Mouse (Mus musculus) midbrain, embryonic 10.5 days (tissue): ENCODE measurements around the gene Polr2e. TPM values are rescaled to one million over a fixed set of nuclear protein-coding genes. Genes with fewer than 3 reads are reported as not detected.

ENCODE experiments used
- DNase-seq: peaks from one replicate; pipeline ENCODE4 v3.0.0-alpha.2; 2017; ENCODE audit warnings: low spot score
- H3K27ac ChIP-seq: fragments of 300-500 bp; sonication (generic); replicated peaks from 2 replicates; pipeline ENCODE4 v1.5.1; 2016; ENCODE audit warnings: mild to moderate bottlenecking
- H3K27me3 ChIP-seq: fragments of 300-500 bp; sonication (generic); 2 replicates; pipeline ENCODE4 v1.6.1; 2016; ENCODE audit warnings: low read depth, mild to moderate bottlenecking; ENCODE audit not compliant: poor library complexity, severe bottlenecking
- H3K36me3 ChIP-seq: fragments of 300-500 bp; sonication (generic); 2 replicates; pipeline ENCODE4 v1.6.1; 2016; ENCODE audit warnings: mild to moderate bottlenecking, moderate library complexity
- H3K4me1 ChIP-seq: fragments of 300-500 bp; sonication (generic); 2 replicates; pipeline ENCODE4 v1.6.1; 2016
- H3K4me3 ChIP-seq: fragments of 300-500 bp; sonication (generic); 2 replicates; pipeline ENCODE4 v1.5.1; 2016; ENCODE audit warnings: mild to moderate bottlenecking, moderate library complexity
- H3K9me3 ChIP-seq: fragments of 300-500 bp; sonication (generic); replicated peaks from 2 replicates; pipeline ENCODE4 v1.6.1; 2016; ENCODE audit warnings: mild to moderate bottlenecking
- WGBS: fragments of 180-500 bp; shearing (Covaris S2); methylation state at CpG from one replicate; pipeline ENCODE4 v1.1.7; 2016; 5-methylcytosine and 5-hydroxymethylcytosine counted together
- polyA plus RNA-seq: library from polyadenylated mRNA; unstranded; fragments of >200 nt; fragmentation: Nextera tagmentation; extraction: Ambion mirVana; gene quantifications from 2 replicates; pipeline ENCODE4 v1.2.1, GENCODE M21; 2016

Gene Polr2e
- polyA plus RNA-seq, 1 experiment from 2014 or later: 276 TPM

DNA sequence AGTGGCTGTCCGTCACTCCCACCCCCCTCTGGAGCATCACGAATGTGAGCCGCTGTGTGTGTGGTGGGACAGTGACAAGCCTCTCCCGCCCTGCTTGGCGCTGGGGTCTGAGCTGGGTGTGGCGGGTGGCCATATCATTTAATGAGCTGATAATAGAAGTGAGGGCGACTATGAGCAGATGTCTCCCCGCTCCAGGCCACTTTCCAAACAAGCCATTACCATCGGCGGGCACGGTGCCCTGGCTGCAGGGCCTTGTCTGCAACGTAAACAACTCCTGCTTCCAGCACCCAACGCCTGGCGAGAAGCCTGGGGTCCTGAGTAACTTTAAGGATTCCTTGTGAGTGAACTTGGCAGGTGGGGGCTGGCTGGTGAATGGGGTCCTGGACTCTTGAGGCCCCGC lies 41.8 kb downstream of the Polr2e start:
- Histone ChIP-seq H3K9me3 (no peaks in the 10 kb centered on the region), H3K4me3 (peak overlapping the region; percentile 61), H3K27ac (peak overlapping the region; percentile 82), H3K36me3 (peaks cover 12% of the 10 kb centered on the region; the same call in 1 of the 2 replicates), H3K4me1 (peaks cover 37% of the 10 kb centered on the region), H3K27me3 (peaks cover 52% of the 10 kb centered on the region)
- DNase-seq: no peak
- 6% methylated on average over 15 of the region's 15 CpGs for WGBS

DNA sequence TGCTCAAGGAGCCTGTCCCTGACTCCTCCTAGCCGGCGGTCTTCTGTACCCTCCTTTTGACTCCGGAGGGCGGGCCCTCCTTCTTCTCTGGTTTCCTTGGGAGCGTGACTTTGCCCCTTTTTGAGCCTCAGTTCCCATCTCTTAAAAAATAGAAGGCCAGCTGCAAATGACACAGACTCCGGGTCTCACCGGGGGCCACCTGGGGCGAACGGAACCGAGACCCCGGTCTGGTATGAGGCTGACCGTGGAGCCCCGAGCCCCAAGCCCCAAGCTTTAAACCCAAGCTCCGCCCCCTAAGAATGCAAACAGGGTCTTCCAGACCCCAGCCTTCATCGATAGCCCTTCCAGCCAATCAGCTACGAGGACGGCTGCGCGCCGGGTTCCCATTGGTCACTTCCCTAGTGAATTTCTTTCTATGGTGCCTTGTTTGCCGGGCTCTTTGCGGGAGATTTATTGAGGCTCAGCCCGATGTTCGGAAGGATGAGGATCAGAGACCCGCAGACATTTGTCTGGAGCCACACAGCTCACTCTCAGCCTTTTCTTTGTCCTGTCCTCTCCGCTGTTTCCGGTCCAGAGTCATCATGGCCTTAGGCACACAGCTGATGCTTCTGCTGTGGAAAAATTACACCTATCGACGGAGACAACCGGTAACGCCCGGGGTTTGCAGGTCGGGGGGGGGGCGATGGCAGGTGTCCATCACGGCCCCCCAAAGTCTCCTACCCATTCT lies 42.4 kb downstream of the Polr2e start:
- 1% methylated on average over 35 of the region's 35 CpGs for WGBS
- peak; percentile 92 for DNase-seq
- no peaks in the 10 kb centered on the region; the same call in 1 of the 2 replicates for H3K9me3 ChIP-seq
- peaks cover 31% of the 10 kb centered on the region for H3K4me1 ChIP-seq
- peaks cover 45% of the 10 kb centered on the region for H3K27me3 ChIP-seq
- peak overlapping the region; percentile 82 for H3K27ac ChIP-seq
- H3K4me3 ChIP-seq: peak overlapping the region; percentile 61
- H3K36me3 ChIP-seq: peaks cover 17% of the 10 kb centered on the region; the same call in 1 of the 2 replicates

DNA sequence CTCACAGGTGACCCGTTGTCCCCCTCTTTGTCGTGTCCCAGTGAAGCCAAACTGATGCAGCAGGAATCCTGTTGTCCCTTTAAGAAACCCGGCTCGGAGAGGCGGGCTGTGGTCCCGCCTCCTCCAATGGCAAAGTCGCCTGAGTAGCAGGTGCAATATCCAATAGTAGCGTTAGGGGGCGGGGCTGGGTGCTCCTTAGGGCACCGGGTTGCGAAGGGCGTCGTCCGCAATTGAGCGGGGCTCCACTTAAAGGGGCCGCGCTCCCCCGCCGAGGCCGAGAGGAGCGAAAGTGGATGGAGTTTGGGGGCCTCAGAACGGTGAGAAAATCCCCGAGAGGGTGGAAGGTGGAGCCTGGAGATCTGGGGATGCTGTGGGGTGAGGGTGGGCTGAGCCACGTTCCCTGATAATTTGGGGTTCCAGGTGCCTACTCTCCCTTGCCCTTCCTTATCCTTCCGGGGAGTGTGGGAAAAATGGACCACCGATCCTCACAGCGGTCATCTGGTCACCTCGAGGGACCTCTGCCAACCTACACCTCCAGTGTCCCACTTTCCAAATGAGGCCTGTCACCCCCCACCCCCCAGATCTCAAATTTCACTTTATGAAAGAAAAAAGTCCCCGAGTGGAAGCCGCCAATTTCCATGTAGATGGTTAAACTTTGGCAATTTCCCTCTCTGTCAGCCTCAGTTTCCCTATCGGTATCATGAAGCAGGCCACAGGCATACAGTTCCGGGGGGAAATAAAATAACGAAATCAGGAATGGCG lies 43.1 kb downstream of the Polr2e start, which contains the start of gene Abca7:
TSS of gene Abca7 (plus strand) at position 223 of the 762 bp plus-strand sequence.
- peaks cover 23% of the 10 kb centered on the region; the same call in 1 of the 2 replicates for H3K36me3 ChIP-seq
- peaks cover 38% of the 10 kb centered on the region for H3K27me3 ChIP-seq
- peaks cover 6% of the 10 kb centered on the region; the same call in 1 of the 2 replicates for H3K9me3 ChIP-seq
- DNase-seq: peak; percentile 95
- peaks cover 28% of the 10 kb centered on the region for H3K4me1 ChIP-seq
- peak within 1 kb of the TSS; percentile 61 for H3K4me3 ChIP-seq
- H3K27ac ChIP-seq: peak within 1 kb of the TSS; percentile 82
- under 1% methylated on average over 34 of the region's 34 CpGs for WGBS

DNA sequence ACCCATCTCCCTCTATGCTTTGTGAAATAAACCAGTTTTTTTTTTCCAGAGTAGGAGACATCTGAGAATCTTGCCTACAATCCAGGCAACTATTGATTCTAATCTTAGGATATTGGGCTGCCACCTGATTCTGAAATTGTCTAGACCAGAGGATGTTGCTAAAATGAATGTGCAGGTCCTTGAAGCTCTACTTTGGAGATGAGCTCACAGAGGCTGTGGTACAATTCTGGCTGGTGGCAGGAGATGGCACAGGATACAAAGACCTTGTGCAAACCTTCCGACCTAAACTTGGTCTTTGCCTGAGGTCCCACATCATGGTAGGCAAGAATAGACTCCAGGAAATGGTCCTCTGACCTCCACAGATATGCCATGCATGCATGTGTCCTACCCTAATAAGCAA lies 44.0 kb downstream of the Polr2e start:
- Histone ChIP-seq H3K27me3 (peaks cover 37% of the 10 kb centered on the region), H3K36me3 (peaks cover 29% of the 10 kb centered on the region; the same call in 1 of the 2 replicates), H3K9me3 (peaks cover 14% of the 10 kb centered on the region), H3K27ac (peak overlapping the region; percentile 82), H3K4me1 (peaks cover 31% of the 10 kb centered on the region), H3K4me3 (peak overlapping the region; percentile 61; the same call in 1 of the 2 replicates)
- 92% methylated on average over 1 of the region's 1 CpGs for WGBS
- no peak for DNase-seq

DNA sequence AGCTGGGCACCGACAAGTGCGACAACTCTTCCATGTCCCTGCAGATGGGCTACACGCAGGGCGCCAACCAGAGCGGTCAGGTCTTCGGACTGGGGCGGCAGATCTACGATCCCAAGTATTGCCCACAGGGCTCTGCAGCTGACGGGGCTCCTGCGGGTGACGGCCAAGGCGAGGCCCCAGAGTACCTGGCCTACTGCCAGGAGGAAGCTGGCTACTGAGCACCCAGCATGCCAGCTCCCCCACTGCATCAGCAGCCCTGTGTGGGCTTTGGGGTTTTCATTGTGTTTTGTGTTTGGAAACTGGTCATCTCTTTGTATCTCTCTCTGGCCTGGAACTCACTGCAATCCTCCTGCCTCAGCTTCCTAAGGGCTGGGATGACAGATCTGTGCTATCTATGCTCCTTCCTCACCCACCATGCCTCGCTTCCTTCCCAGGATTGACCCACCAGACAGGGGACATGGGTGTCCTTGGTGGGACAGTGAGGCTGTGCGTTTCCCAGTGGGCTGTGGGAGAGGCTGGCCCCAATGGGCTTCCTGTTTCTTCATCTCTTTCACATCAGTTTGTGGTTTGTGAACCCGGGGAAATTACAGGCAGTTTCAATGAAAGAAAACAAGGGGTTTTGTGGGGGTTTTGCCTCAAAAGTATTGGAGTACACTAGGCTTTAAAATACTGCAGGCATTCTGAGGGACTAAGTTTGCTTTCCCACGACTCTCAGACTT lies 45.0 kb downstream of the Polr2e start:
- 93% methylated on average over 16 of the region's 16 CpGs for WGBS
- H3K27me3 ChIP-seq: peaks cover 39% of the 10 kb centered on the region
- H3K27ac ChIP-seq: no peak overlapping the region
- H3K9me3 ChIP-seq: peaks cover 14% of the 10 kb centered on the region
- no peak for DNase-seq
- no peak overlapping the region for H3K4me3 ChIP-seq
- peaks cover 38% of the 10 kb centered on the region for H3K4me1 ChIP-seq
- H3K36me3 ChIP-seq: peaks cover 29% of the 10 kb centered on the region; the same call in 1 of the 2 replicates

DNA sequence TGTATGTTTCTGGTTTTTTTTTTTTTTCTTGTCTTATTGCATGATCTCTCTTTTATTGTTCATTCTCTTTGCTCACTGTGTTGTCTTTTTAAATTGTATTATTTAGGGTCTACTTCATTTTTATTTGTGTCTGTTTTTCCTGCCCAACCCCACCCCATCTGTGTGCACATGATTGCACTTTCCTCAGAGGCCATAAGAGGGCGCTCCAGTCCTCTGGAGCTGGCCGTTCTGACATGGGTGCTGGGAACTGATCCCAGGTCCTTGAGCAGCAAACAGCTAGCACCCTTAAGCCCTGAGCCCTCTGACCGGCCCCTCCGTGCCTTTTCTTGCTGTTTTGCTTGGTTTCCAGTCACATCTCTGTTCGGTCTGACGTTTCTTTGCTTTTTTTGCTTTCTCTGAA lies 48.0 kb downstream of the Polr2e start:
- Histone ChIP-seq H3K9me3 (peaks cover 14% of the 10 kb centered on the region), H3K36me3 (peaks cover 29% of the 10 kb centered on the region; the same call in 1 of the 2 replicates), H3K27me3 (peaks cover 48% of the 10 kb centered on the region), H3K4me3 (no peak overlapping the region), H3K4me1 (peaks cover 47% of the 10 kb centered on the region), H3K27ac (no peak overlapping the region)
- WGBS: 86% methylated on average over 6 of the region's 6 CpGs
- DNase-seq: no peak

DNA sequence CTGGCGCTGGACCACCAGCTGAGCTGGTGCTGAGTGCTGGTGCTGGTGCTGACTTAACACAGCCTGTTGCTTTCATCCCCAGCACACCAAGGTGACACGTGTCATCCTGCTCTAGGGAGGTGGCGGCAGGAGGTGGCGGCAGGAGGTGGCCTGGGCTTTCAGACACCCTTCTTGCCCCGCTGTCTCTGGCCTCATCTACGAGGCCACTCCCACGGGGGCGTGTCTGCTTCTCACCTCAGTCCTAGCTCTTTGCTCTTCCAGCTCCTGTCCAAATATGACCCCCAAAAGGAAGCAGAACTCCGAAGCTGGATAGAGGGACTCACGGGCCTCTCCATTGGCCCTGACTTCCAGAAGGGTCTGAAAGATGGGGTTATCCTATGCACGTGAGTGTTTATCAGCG lies 48.5 kb downstream of the Polr2e start:
- 59% methylated on average over 12 of the region's 12 CpGs for WGBS

DNA sequence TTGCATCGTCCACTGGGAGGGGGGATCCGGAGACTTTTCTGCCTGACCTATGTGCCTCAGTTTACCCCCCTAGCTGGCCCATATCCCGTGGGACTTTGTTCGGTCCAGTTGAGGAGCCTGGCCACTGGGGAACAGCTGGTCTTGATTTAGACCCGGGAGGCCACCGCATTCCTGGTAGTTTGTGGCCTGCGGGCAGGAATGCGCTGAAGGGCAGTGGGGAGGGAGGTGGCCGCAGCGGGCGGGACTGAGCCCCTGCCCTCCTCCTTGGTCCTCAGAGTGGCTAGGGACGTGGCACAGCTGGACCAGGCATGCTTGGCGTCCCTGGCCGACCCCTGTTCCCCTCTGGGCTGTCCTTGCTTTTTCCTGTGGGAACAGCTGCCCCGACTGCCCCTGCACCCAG lies 49.7 kb downstream of the Polr2e start:
- H3K36me3 ChIP-seq: peaks cover 29% of the 10 kb centered on the region; the same call in 1 of the 2 replicates
- peaks cover 14% of the 10 kb centered on the region for H3K9me3 ChIP-seq
- peaks cover 49% of the 10 kb centered on the region for H3K4me1 ChIP-seq
- peak; percentile 39 for DNase-seq
- H3K4me3 ChIP-seq: peak overlapping the region; percentile 56
- peak overlapping the region; percentile 23; the same call in 1 of the 2 replicates for H3K27ac ChIP-seq
- 13% methylated on average over 15 of the region's 15 CpGs for WGBS
- peaks cover 53% of the 10 kb centered on the region for H3K27me3 ChIP-seq

More for the DNA sequence above, 48.5 kb downstream of the Polr2e start:
- peaks cover 47% of the 10 kb centered on the region for H3K4me1 ChIP-seq
- H3K27me3 ChIP-seq: peaks cover 53% of the 10 kb centered on the region
- DNase-seq: no peak
- H3K9me3 ChIP-seq: peaks cover 14% of the 10 kb centered on the region
- 0 out of 2 replicates have a peak overlapping the region, but pooled peaks have one; percentile 14 for H3K4me3 ChIP-seq
- H3K27ac ChIP-seq: no peak overlapping the region
- H3K36me3 ChIP-seq: peaks cover 29% of the 10 kb centered on the region; the same call in 1 of the 2 replicates

DNA sequence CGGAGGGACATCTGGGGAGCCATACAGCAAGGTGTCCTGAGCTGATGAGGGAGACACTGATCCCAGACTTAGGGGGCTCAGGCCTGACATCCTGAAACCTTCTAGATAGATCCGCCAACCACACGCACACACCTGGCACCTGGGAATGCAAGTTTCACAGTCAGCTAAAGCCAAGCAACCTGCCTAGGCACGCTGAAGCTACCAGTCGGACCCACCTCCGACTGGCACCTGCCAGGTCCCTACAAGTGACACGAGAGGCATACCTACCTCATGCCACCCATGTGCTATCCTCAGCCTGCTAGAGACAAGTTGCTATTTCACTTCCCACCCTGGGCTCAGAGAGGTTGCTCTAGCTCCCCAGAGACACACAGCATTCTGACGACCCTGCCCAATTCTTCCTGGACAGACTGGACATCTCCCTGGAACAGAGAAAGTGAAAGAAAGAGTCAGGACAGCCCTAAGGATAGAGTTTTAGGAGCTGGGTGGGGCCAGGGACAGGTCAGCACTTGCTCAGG lies 50.3 kb downstream of the Polr2e start:
- H3K27ac ChIP-seq: peak overlapping the region; percentile 23; the same call in 1 of the 2 replicates
- peak overlapping the region; percentile 56 for H3K4me3 ChIP-seq
- WGBS: 40% methylated on average over 8 of the region's 8 CpGs
- peaks cover 25% of the 10 kb centered on the region; the same call in 1 of the 2 replicates for H3K36me3 ChIP-seq
- peaks cover 14% of the 10 kb centered on the region for H3K9me3 ChIP-seq
- DNase-seq: no peak
- peaks cover 49% of the 10 kb centered on the region for H3K4me1 ChIP-seq
- peaks cover 53% of the 10 kb centered on the region for H3K27me3 ChIP-seq

DNA sequence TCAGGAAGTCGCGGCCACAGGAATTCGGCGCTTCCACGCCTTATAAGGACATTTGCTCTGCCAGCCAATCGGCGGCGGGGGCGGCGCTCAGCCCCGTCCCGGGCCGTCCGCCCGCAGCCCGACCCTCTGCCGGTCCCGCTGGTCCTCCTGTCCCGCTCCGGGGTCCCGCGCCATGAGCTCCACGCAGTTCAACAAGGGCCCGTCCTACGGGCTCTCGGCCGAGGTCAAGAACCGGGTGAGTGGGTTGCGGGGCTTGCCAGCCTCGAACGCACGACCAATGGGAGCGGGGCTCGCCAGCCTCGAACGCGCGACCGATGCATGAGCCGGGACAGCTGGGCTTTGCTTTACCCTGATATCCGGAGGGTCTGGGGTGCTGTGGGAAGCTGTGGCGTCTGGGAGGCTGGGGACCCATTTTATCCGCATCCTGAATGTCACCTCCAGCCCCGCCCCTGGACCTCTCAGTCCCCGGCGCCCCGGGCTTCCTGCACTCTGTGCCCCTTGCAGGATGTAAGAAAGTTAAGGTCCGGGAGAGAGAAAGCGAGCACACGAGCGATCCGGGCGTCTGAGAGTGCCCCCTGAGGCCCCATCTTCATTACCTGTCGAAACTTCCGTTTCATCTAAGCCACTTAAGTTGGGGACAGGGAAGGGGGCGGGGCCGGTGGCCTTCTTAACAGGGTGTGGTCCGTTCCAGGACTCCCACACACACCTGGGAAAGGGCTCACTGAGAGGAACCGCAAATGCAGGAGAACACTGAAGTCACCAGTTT lies 50.9 kb downstream of the Polr2e start, which contains the start of gene Cnn2:
TSS of gene Cnn2 (plus strand) at position 79 of the 766 bp plus-strand sequence.
- H3K36me3 ChIP-seq: peaks cover 22% of the 10 kb centered on the region; the same call in 1 of the 2 replicates
- WGBS: 1% methylated on average over 59 of the region's 59 CpGs
- DNase-seq: peak; percentile 63
- H3K4me3 ChIP-seq: peak within 1 kb of the TSS; percentile 56
- peaks cover 49% of the 10 kb centered on the region for H3K4me1 ChIP-seq
- peaks cover 53% of the 10 kb centered on the region for H3K27me3 ChIP-seq
- peak within 1 kb of the TSS; percentile 75 for H3K27ac ChIP-seq
- H3K9me3 ChIP-seq: peaks cover 14% of the 10 kb centered on the region

DNA sequence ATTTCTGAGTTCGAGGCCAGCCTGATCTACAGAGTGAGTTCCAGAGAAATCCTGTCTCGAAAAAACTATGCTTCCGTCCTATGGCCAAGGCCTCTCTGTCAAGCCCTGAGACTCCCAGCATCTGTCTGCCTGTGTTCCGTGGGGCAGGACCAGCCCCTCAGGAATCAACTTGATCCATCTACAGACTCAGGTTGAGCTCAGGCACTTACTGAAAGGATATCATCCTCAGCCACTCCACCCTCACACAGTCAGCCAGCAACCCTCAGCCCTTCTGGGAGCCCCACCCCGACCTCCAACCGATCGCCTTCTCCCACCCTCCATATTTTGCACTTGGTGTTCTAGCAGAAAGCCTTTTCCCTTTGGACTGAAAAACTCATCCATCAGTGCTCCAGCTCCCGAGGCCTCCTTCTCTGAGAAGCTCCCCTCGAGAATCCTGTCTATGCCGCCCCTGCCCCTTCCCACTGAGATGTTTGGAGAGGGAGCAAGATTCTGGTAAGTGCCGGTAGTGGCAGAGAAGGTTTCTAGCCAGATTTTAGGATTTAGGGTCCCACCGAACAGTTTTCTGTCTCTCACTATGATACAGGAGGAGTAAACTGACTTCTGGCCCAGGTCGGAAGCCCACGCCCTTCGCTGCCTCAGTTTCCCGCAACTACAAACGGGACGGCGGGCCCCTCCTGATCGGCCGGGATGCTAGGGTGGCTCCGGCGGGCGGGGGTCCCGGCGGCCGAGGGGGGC lies 51.7 kb downstream of the Polr2e start:
- WGBS: 11% methylated on average over 27 of the region's 27 CpGs
- Histone ChIP-seq H3K36me3 (peaks cover 17% of the 10 kb centered on the region; the same call in 1 of the 2 replicates), H3K9me3 (peaks cover 14% of the 10 kb centered on the region), H3K27ac (peak overlapping the region; percentile 75), H3K4me1 (peaks cover 57% of the 10 kb centered on the region), H3K4me3 (peak overlapping the region; percentile 56), H3K27me3 (peaks cover 53% of the 10 kb centered on the region)
- DNase-seq: no peak
